Mouse (Mus musculus): ENCODE measurements around the gene Terf2ip. TPM values are rescaled to one million over a fixed set of nuclear protein-coding genes. Genes with fewer than 3 reads are reported as not detected.
A peak's percentile ranks its signal among the peaks of the same experiment; 100 is the strongest.

Terf2ip gene
- polyA plus RNA-seq, 1 experiment from 2014 or later: 64.6 TPM

DNA sequence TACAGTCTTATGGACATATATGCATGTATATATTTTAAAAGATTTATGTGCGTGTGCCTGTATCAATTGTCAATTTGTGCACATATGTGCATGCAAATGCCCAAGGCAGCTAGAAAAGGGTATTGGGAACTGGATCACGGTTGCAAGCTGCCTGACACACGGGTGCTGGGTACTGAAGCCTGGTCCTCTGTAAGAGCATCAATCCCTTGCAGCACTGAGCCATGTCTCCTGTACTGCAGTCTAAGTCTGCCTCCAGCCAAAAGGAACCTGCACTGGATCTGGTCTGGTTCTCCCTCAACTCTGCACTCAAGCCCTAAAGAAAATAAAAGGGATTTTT, 18.5 kb upstream of the Terf2ip start:
- Histone ChIP-seq H3K27ac (ENCODE audit: low read length) (no peak overlapping the region), H3K4me1 (replicated peaks; ENCODE audit: control insufficient read depth, insufficient read depth, low read length) (peaks cover 7% of the 10 kb centered on the region), H3K9me3 (ENCODE audit: control insufficient read depth, low read length) (no peaks in the 10 kb centered on the region), H3K36me3 (ENCODE audit: control insufficient read depth, insufficient read depth) (peaks cover 23% of the 10 kb centered on the region), H3K4me2 (ENCODE audit: low read length) (peak overlapping the region; percentile 69), H3K4me3 (replicated peaks; ENCODE audit: low read length) (no peak overlapping the region), H3K27me3 (replicated peaks; ENCODE audit: control insufficient read depth, insufficient read depth, low read length) (no peaks in the 10 kb centered on the region), H3K9ac (replicated peaks; ENCODE audit: low read depth, low read length) (no peak overlapping the region)
- no peak; the same call in 1 of the 2 replicates for ATAC-seq
- WGBS: 75% methylated on average over 3 of the region's 3 CpGs

DNA sequence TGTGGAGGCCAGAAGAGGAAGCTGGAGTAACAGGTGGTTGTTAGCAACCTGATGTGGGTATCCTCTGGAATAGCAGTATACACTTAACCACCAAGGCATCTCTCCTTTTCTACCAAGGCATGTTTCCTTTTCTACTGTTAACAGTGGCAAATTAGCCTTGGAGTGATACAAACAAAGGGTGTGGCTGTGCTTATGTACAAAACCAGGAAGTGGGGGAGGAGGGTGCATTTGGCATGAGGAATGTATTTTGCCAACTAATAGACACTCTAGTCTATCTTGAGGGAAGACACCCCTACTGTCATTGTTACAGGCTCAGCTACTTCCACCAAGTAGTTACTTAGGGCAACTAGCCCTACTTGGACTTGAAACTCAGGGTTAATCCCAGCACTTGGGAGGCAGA, 6.4 kb upstream of the Terf2ip start:
- no peak overlapping the region for H3K9ac ChIP-seq (replicated peaks; ENCODE audit: low read depth, low read length)
- H3K9me3 ChIP-seq (ENCODE audit: control insufficient read depth, low read length): no peaks in the 10 kb centered on the region
- no peak overlapping the region for H3K27ac ChIP-seq (ENCODE audit: low read length)
- no peaks in the 10 kb centered on the region; the same call in 1 of the 2 replicates for H3K4me1 ChIP-seq (replicated peaks; ENCODE audit: control insufficient read depth, insufficient read depth, low read length)
- no peak overlapping the region for H3K4me3 ChIP-seq (replicated peaks; ENCODE audit: low read length)
- H3K36me3 ChIP-seq (ENCODE audit: control insufficient read depth, insufficient read depth): peaks cover 49% of the 10 kb centered on the region
- no peak for ATAC-seq
- no peaks in the 10 kb centered on the region for H3K27me3 ChIP-seq (replicated peaks; ENCODE audit: control insufficient read depth, insufficient read depth, low read length)
- no peak overlapping the region for H3K4me2 ChIP-seq (ENCODE audit: low read length)

DNA sequence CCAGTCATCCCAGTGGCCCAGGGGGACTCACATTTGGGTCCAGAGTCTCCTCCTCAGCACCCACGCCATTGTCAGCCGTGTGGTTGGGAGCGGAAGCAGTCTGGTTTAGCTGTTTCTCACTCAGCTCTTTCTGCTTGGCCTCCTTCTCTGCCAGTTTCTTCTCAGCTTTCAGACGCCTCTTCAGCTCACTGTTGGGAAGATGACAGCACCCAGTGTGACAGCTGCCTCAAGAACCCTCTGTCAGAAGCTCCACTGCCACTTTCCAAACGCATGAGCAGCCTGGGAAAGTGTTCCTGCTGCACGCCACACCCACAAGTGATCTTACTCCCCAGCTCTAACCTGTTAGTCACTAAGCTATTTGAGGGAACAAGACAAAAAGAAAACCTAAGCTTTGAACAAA, 5.6 kb upstream of the Terf2ip start:
- H3K4me2 ChIP-seq (ENCODE audit: low read length): no peak overlapping the region
- peaks cover 6% of the 10 kb centered on the region for H3K4me1 ChIP-seq (replicated peaks; ENCODE audit: control insufficient read depth, insufficient read depth, low read length)
- H3K27me3 ChIP-seq (replicated peaks; ENCODE audit: control insufficient read depth, insufficient read depth, low read length): no peaks in the 10 kb centered on the region
- 89% methylated on average over 6 of the region's 6 CpGs for WGBS
- peaks cover 40% of the 10 kb centered on the region for H3K36me3 ChIP-seq (ENCODE audit: control insufficient read depth, insufficient read depth)
- H3K9ac ChIP-seq (replicated peaks; ENCODE audit: low read depth, low read length): no peak overlapping the region
- H3K27ac ChIP-seq (ENCODE audit: low read length): no peak overlapping the region
- H3K9me3 ChIP-seq (ENCODE audit: control insufficient read depth, low read length): no peaks in the 10 kb centered on the region
- ATAC-seq: no peak
- no peak overlapping the region for H3K4me3 ChIP-seq (replicated peaks; ENCODE audit: low read length)

DNA sequence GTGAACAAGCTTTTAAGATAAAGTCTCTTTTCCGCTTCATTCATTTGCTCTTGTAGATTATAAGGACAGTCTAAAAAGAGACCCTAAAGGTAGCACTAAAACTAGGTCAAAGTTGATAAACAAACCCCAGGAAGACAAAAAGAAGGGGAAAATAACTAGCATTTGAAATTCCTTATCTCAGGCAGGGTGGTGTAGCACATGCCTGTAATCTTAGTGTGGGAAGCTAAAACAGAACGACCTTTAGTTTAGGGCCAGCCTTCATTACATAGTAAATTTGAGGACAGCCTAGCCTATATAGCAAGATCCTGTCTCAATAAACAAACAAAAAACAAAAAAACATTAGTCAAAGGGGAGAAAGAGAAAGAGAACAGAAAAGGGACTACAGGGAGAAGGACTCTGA, 3.5 kb upstream of the Terf2ip start:
- Histone ChIP-seq H3K4me2 (ENCODE audit: low read length) (no peak overlapping the region), H3K9me3 (ENCODE audit: control insufficient read depth, low read length) (no peaks in the 10 kb centered on the region), H3K4me1 (replicated peaks; ENCODE audit: control insufficient read depth, insufficient read depth, low read length) (peaks cover 11% of the 10 kb centered on the region), H3K4me3 (replicated peaks; ENCODE audit: low read length) (no peak overlapping the region), H3K36me3 (ENCODE audit: control insufficient read depth, insufficient read depth) (peaks cover 19% of the 10 kb centered on the region), H3K27me3 (replicated peaks; ENCODE audit: control insufficient read depth, insufficient read depth, low read length) (no peaks in the 10 kb centered on the region), H3K27ac (ENCODE audit: low read length) (no peak overlapping the region), H3K9ac (replicated peaks; ENCODE audit: low read depth, low read length) (no peak overlapping the region)
- WGBS: 94% methylated on average over 2 of the region's 2 CpGs
- ATAC-seq: no peak

DNA sequence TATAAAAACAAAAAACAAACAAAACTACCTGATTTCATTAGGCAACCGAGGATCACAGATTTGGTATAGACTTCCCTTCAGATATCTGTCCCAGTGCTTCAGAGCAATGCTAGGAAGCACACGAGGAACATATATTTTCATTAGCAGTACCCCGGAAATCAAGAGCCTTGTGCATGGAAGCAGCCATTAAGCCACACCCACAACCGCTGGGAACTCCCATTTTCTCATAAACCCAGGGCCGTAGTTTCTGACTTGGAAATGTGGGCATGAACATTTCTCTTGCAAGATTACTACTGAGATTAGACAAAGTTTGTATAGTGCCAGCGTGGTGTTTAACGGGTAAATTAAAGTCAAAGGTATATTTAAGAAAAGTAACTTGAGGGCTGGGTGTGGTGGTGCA, 1.6 kb upstream of the Terf2ip start:
- H3K4me3 ChIP-seq (replicated peaks; ENCODE audit: low read length): no peak overlapping the region
- no peak overlapping the region for H3K27ac ChIP-seq (ENCODE audit: low read length)
- H3K36me3 ChIP-seq (ENCODE audit: control insufficient read depth, insufficient read depth): peaks cover 6% of the 10 kb centered on the region
- no peak overlapping the region for H3K9ac ChIP-seq (replicated peaks; ENCODE audit: low read depth, low read length)
- H3K4me2 ChIP-seq (ENCODE audit: low read length): no peak overlapping the region
- no peaks in the 10 kb centered on the region for H3K9me3 ChIP-seq (ENCODE audit: control insufficient read depth, low read length)
- ATAC-seq: no peak
- peaks cover 18% of the 10 kb centered on the region for H3K4me1 ChIP-seq (replicated peaks; ENCODE audit: control insufficient read depth, insufficient read depth, low read length)
- 92% methylated on average over 7 of the region's 7 CpGs for WGBS
- no peaks in the 10 kb centered on the region for H3K27me3 ChIP-seq (replicated peaks; ENCODE audit: control insufficient read depth, insufficient read depth, low read length)

DNA sequence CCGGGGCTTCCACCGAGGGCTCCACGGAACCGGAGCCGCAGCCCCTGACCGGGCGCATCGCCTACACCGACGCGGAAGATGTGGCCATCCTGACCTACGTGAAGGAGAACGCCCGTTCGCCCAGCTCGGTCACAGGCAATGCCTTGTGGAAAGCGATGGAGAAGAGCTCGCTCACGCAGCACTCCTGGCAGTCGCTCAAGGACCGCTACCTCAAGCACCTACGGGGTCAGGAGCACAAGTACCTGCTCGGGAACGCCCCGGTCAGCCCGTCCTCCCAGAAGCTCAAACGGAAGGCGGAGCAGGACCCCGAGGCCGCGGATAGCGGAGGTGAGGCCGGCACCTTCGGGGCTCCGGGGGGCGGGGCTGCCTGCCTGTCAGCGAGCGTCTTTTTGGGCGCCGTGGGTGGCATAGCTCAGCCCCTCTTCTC, 631 bp downstream of the Terf2ip start:
- no peaks in the 10 kb centered on the region for H3K27me3 ChIP-seq (replicated peaks; ENCODE audit: control insufficient read depth, insufficient read depth, low read length)
- H3K9ac ChIP-seq (replicated peaks; ENCODE audit: low read depth, low read length): peak overlapping the region; percentile 74
- peak overlapping the region; percentile 81 for H3K4me2 ChIP-seq (ENCODE audit: low read length)
- peaks cover 18% of the 10 kb centered on the region for H3K4me1 ChIP-seq (replicated peaks; ENCODE audit: control insufficient read depth, insufficient read depth, low read length)
- H3K36me3 ChIP-seq (ENCODE audit: control insufficient read depth, insufficient read depth): no peaks in the 10 kb centered on the region
- H3K9me3 ChIP-seq (ENCODE audit: control insufficient read depth, low read length): no peaks in the 10 kb centered on the region
- peak overlapping the region; percentile 75 for H3K4me3 ChIP-seq (replicated peaks; ENCODE audit: low read length)
- under 1% methylated on average over 40 of the region's 40 CpGs for WGBS
- 0 out of 2 replicates have a peak, but pooled peaks have one; percentile 5 for ATAC-seq
- H3K27ac ChIP-seq (ENCODE audit: low read length): peak overlapping the region; percentile 83

DNA sequence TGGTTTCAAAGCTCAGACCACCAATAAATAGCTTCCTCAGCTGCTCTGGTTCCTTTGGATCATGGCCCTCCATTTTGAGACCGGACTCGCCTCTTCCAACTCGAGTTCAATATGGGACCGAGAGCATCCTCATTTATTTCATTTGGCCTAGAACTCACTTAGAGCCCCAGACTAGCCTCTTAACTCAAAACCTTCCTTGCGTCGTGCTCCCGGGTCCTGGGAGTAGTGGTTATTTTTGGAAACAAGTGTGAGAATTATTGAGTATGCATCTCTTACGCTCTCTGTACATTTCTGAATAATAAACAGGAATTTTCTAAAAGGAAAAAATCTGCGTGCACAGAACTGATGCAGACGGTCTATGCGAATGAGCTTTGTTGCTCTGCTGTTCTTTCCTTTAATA, 3.7 kb downstream of the Terf2ip start, which contains the start of gene Gm6793:
Gene Gm6793 (minus strand): TSS at position 101 of the 400 bp plus-strand sequence.
- Histone ChIP-seq H3K4me1 (replicated peaks; ENCODE audit: control insufficient read depth, insufficient read depth, low read length) (peaks cover 18% of the 10 kb centered on the region), H3K27ac (ENCODE audit: low read length) (no peak within 1 kb of the TSS), H3K27me3 (replicated peaks; ENCODE audit: control insufficient read depth, insufficient read depth, low read length) (no peaks in the 10 kb centered on the region), H3K4me3 (replicated peaks; ENCODE audit: low read length) (no peak within 1 kb of the TSS), H3K4me2 (ENCODE audit: low read length) (no peak within 1 kb of the TSS), H3K36me3 (ENCODE audit: control insufficient read depth, insufficient read depth) (peaks cover 16% of the 10 kb centered on the region), H3K9me3 (ENCODE audit: control insufficient read depth, low read length) (no peaks in the 10 kb centered on the region), H3K9ac (replicated peaks; ENCODE audit: low read depth, low read length) (no peak within 1 kb of the TSS)
- ATAC-seq: no peak
- WGBS: 86% methylated on average over 11 of the region's 11 CpGs

DNA sequence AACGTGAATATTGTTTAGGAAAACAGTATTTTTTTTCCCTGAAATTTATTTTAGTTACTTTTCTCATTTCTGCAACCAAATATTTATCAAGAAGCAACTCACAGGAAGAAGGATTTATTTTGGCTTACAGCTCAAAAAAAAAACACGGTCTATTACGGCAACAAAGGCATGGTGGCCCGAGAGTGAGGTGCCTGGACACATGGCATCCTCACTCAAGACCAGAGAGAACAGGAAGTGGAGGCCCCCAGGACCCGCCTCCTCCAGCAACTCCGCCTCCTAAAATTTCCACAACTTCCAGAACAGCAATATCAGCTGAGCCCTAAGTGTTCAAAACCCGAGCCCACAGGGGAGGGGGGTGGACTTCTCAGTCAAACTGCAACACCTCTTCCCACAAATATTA, 18.3 kb downstream of the Terf2ip start:
- Histone ChIP-seq H3K9me3 (ENCODE audit: control insufficient read depth, low read length) (no peaks in the 10 kb centered on the region), H3K4me3 (replicated peaks; ENCODE audit: low read length) (no peak overlapping the region), H3K27ac (ENCODE audit: low read length) (no peak overlapping the region), H3K27me3 (replicated peaks; ENCODE audit: control insufficient read depth, insufficient read depth, low read length) (no peaks in the 10 kb centered on the region), H3K4me2 (ENCODE audit: low read length) (no peak overlapping the region), H3K9ac (replicated peaks; ENCODE audit: low read depth, low read length) (no peak overlapping the region), H3K36me3 (ENCODE audit: control insufficient read depth, insufficient read depth) (no peaks in the 10 kb centered on the region), H3K4me1 (replicated peaks; ENCODE audit: control insufficient read depth, insufficient read depth, low read length) (no peaks in the 10 kb centered on the region)
- ATAC-seq: no peak
- 92% methylated on average over 7 of the region's 7 CpGs for WGBS

DNA sequence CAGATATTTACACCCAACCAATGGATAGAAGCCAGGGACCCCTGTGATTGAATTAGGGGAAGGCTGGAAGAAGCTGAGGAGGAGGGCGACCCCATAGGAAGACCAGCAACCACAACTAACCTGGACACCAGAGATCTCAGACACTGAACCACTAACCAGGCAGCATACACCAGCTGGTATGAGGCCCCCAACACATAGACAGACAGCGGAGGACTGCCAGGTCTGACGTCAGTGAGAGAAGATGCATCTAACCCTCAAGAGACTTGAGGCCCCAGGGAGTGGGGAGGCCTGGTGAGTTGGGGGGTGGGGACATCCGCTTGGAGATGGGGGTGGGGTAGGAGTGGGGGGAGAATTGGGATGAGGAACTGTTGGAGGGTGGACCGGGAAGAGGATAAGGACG, 19.5 kb downstream of the Terf2ip start:
- WGBS: 58% methylated on average over 6 of the region's 6 CpGs
- Histone ChIP-seq H3K27me3 (replicated peaks; ENCODE audit: control insufficient read depth, insufficient read depth, low read length) (no peaks in the 10 kb centered on the region), H3K4me2 (ENCODE audit: low read length) (no peak overlapping the region), H3K36me3 (ENCODE audit: control insufficient read depth, insufficient read depth) (no peaks in the 10 kb centered on the region), H3K9ac (replicated peaks; ENCODE audit: low read depth, low read length) (no peak overlapping the region), H3K4me1 (replicated peaks; ENCODE audit: control insufficient read depth, insufficient read depth, low read length) (no peaks in the 10 kb centered on the region), H3K4me3 (replicated peaks; ENCODE audit: low read length) (no peak overlapping the region), H3K27ac (ENCODE audit: low read length) (no peak overlapping the region), H3K9me3 (ENCODE audit: control insufficient read depth, low read length) (no peaks in the 10 kb centered on the region)
- ATAC-seq: no peak

DNA sequence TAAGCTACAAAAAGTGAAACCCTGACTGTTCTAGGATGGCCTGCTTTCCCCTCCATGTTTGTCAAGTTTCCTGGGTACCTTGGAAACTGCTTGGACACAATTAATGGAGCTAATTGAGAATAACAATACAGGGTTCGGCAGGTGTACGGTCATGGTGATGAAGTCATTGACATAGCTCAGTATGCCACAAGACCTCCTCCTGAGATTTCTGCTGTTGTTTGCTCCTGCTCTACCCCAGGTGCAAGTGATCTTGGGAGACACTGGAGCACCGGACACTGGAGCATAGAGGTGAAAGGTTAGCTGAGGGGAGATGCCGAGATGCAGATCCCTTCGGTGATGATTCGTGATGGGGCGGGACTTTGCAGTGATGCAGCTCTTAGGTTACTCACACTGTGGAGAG, 21.9 kb downstream of the Terf2ip start:
- H3K4me1 ChIP-seq (replicated peaks; ENCODE audit: control insufficient read depth, insufficient read depth, low read length): no peaks in the 10 kb centered on the region
- no peak overlapping the region for H3K27ac ChIP-seq (ENCODE audit: low read length)
- no peak overlapping the region for H3K9ac ChIP-seq (replicated peaks; ENCODE audit: low read depth, low read length)
- H3K27me3 ChIP-seq (replicated peaks; ENCODE audit: control insufficient read depth, insufficient read depth, low read length): no peaks in the 10 kb centered on the region
- H3K4me2 ChIP-seq (ENCODE audit: low read length): no peak overlapping the region
- ATAC-seq: no peak
- H3K9me3 ChIP-seq (ENCODE audit: control insufficient read depth, low read length): no peaks in the 10 kb centered on the region
- H3K4me3 ChIP-seq (replicated peaks; ENCODE audit: low read length): no peak overlapping the region
- WGBS: 52% methylated on average over 7 of the region's 7 CpGs
- no peaks in the 10 kb centered on the region for H3K36me3 ChIP-seq (ENCODE audit: control insufficient read depth, insufficient read depth)
